Mouse (Mus musculus): Measurements from ENCODE around the gene Hat1. TPM values are rescaled to one million over a fixed set of nuclear protein-coding genes. Genes with fewer than 3 reads are reported as not detected.

The Hat1 gene
- polyA plus RNA-seq, 1 experiment = 4.2 TPM

- DNase-seq = no peak
- no peak for TF ChIP-seq CTCF (IDR thresholded peaks at IDR 0.05; ENCODE audit: insufficient read depth, low read length)
- no peak for TF ChIP-seq POLR2A (IDR thresholded peaks at IDR 0.05; ENCODE audit: borderline replicate concordance, extremely low read depth, low read depth, low read length)
- 63% methylated on average over 7 of the region's 7 CpGs for WGBS
- H3K4me1 ChIP-seq (ENCODE audit: control insufficient read depth, insufficient read depth, low read length) = no peaks in the 10 kb centered on the region
- H3K4me3 ChIP-seq (replicated peaks; ENCODE audit: extremely low read depth, low read depth, low read length) = no peak overlapping the region
Measured at GRCm38 (mm10) chr2:71474345-71474744, 85.6 kb downstream of the Hat1 start.

- TF ChIP-seq POLR2A (IDR thresholded peaks at IDR 0.05; ENCODE audit: borderline replicate concordance, extremely low read depth, low read depth, low read length) = no peak
- 70% methylated on average over 10 of the region's 10 CpGs for WGBS
Measured at GRCm38 (mm10) chr2:71475311-71475710, 86.6 kb downstream of the Hat1 start.

GRCm38 (mm10) chr2:71475760-71476159, 87.0 kb downstream of the Hat1 start:
- WGBS = 92% methylated on average over 4 of the region's 4 CpGs
- no peak for TF ChIP-seq POLR2A (IDR thresholded peaks at IDR 0.05; ENCODE audit: borderline replicate concordance, extremely low read depth, low read depth, low read length)
- no peak for TF ChIP-seq CTCF (IDR thresholded peaks at IDR 0.05; ENCODE audit: insufficient read depth, low read length)
- no peak for DNase-seq
- Histone ChIP-seq H3K4me1 (ENCODE audit: control insufficient read depth, insufficient read depth, low read length) (no peaks in the 10 kb centered on the region), H3K4me3 (replicated peaks; ENCODE audit: extremely low read depth, low read depth, low read length) (no peak overlapping the region)

More at GRCm38 (mm10) chr2:71475311-71475710, 86.6 kb downstream of the Hat1 start:
- Histone ChIP-seq H3K4me3 (replicated peaks; ENCODE audit: extremely low read depth, low read depth, low read length) (no peak overlapping the region), H3K4me1 (ENCODE audit: control insufficient read depth, insufficient read depth, low read length) (no peaks in the 10 kb centered on the region)
- no peak for DNase-seq

GRCm38 (mm10) chr2:71477787-71478186, 89.0 kb downstream of the Hat1 start:
- Histone ChIP-seq H3K4me1 (ENCODE audit: control insufficient read depth, insufficient read depth, low read length) (no peaks in the 10 kb centered on the region), H3K4me3 (replicated peaks; ENCODE audit: extremely low read depth, low read depth, low read length) (no peak overlapping the region)
- no peak for DNase-seq
- no peak for TF ChIP-seq POLR2A (IDR thresholded peaks at IDR 0.05; ENCODE audit: borderline replicate concordance, extremely low read depth, low read depth, low read length)
- no peak for TF ChIP-seq CTCF (IDR thresholded peaks at IDR 0.05; ENCODE audit: insufficient read depth, low read length)

- DNase-seq = no peak
- TF ChIP-seq POLR2A (IDR thresholded peaks at IDR 0.05; ENCODE audit: borderline replicate concordance, extremely low read depth, low read depth, low read length) (no peak), CTCF (IDR thresholded peaks at IDR 0.05; ENCODE audit: insufficient read depth, low read length) (no peak)
- 52% methylated on average over 7 of the region's 7 CpGs for WGBS
- H3K4me1 ChIP-seq (ENCODE audit: control insufficient read depth, insufficient read depth, low read length) = no peaks in the 10 kb centered on the region
- no peak overlapping the region for H3K4me3 ChIP-seq (replicated peaks; ENCODE audit: extremely low read depth, low read depth, low read length)
Measured at GRCm38 (mm10) chr2:71479917-71480316, 91.2 kb downstream of the Hat1 start.

- 73% methylated on average over 6 of the region's 6 CpGs for WGBS
- H3K4me1 ChIP-seq (ENCODE audit: control insufficient read depth, insufficient read depth, low read length) = no peaks in the 10 kb centered on the region
Measured at GRCm38 (mm10) chr2:71481825-71482224, 93.1 kb downstream of the Hat1 start.

GRCm38 (mm10) chr2:71483046-71483716, 94.4 kb downstream of the Hat1 start:
- 73% methylated on average over 10 of the region's 10 CpGs for WGBS
- Histone ChIP-seq H3K4me1 (ENCODE audit: control insufficient read depth, insufficient read depth, low read length) (no peaks in the 10 kb centered on the region), H3K4me3 (replicated peaks; ENCODE audit: extremely low read depth, low read depth, low read length) (no peak overlapping the region)
- DNase-seq = no peak
- TF ChIP-seq POLR2A (IDR thresholded peaks at IDR 0.05; ENCODE audit: borderline replicate concordance, extremely low read depth, low read depth, low read length) = no peak
- TF ChIP-seq CTCF (IDR thresholded peaks at IDR 0.05; ENCODE audit: insufficient read depth, low read length) = no peak

More at GRCm38 (mm10) chr2:71481825-71482224, 93.1 kb downstream of the Hat1 start:
- no peak overlapping the region for H3K4me3 ChIP-seq (replicated peaks; ENCODE audit: extremely low read depth, low read depth, low read length)
- TF ChIP-seq POLR2A (IDR thresholded peaks at IDR 0.05; ENCODE audit: borderline replicate concordance, extremely low read depth, low read depth, low read length) = no peak
- no peak for TF ChIP-seq CTCF (IDR thresholded peaks at IDR 0.05; ENCODE audit: insufficient read depth, low read length)
- no peak for DNase-seq

- no peak for TF ChIP-seq CTCF (IDR thresholded peaks at IDR 0.05; ENCODE audit: insufficient read depth, low read length)
- H3K4me1 ChIP-seq (ENCODE audit: control insufficient read depth, insufficient read depth, low read length) = no peaks in the 10 kb centered on the region
- no peak for DNase-seq
- H3K4me3 ChIP-seq (replicated peaks; ENCODE audit: extremely low read depth, low read depth, low read length) = no peak overlapping the region
- 82% methylated on average over 5 of the region's 5 CpGs for WGBS
Measured at GRCm38 (mm10) chr2:71483717-71484066, 94.9 kb downstream of the Hat1 start.

Other genes with a start within 250 kb of the Hat1 start
- gene Dync1i2, start 177.3 kb upstream of the Hat1 start, polyA plus RNA-seq (2012; rRNA removed) = 13.6 and 27.9 TPM in 2 replicates
- 19.6 and 32.0 TPM in 2 replicates for gene Slc25a12, start 21.2 kb upstream of the Hat1 start, polyA plus RNA-seq (2012; rRNA removed)
- gene Metap1d, start 64.3 kb downstream of the Hat1 start, polyA plus RNA-seq (2012; rRNA removed) = 10.8 and 15.8 TPM in 2 replicates
- gene Dlx1, start 139.2 kb downstream of the Hat1 start, polyA plus RNA-seq (2012; rRNA removed) = 0.29 and 0.43 TPM in 2 replicates
- 0.04 TPM in 1 of 2 replicates, not detected in the other for gene Dlx2, start 157.8 kb downstream of the Hat1 start, polyA plus RNA-seq (2012; rRNA removed)